Mouse (Mus musculus) liver, adult 2 months (tissue): Measurements from ENCODE around the gene Snupn.

Experiments used
- CTCF ChIP-seq: fragments of 200-500 bp; IDR thresholded peaks from 2 replicates; pipeline ENCODE4 v1.5.1; 2011; ENCODE audit warnings: low read depth, low read length, control low read depth
- POLR2A ChIP-seq: fragments of 200-500 bp; IDR thresholded peaks from 2 replicates; pipeline ENCODE4 v1.6.1; 2011; ENCODE audit warnings: low read length, control low read depth; ENCODE audit not compliant: insufficient read depth; ENCODE audit errors: extremely low read depth

GRCm38 (mm10) chr9:56903662-56904061 is 47.0 kb upstream of the Snupn start:
- TF ChIP-seq POLR2A (no peak), CTCF (no peak)
